Mouse (Mus musculus): ENCODE measurements around the gene Ccdc136.

- TF ChIP-seq POLR2A (IDR thresholded peaks at IDR 0.05; ENCODE audit: borderline replicate concordance, extremely low read depth, insufficient read depth, insufficient read length, poor library complexity, severe bottlenecking) (no peak), CTCF (IDR thresholded peaks at IDR 0.05; ENCODE audit: borderline replicate concordance, extremely low read depth, insufficient read depth, insufficient read length) (no peak)
These were observed 10.3 kb downstream of the Ccdc136 start for GRCm38 (mm10) chr6:29406412-29406811.

Data from brain, embryonic 14.5 days (tissue).